Mouse (Mus musculus) kidney, embryonic 16.5 days (tissue): Measurements from ENCODE around the gene Nfyb. TPM values are rescaled to one million over a fixed set of nuclear protein-coding genes. Genes with fewer than 3 reads are reported as not detected.
A peak's percentile ranks its signal among the peaks of the same experiment; 100 is the strongest.

Experiments used
- ATAC-seq: fragments of 200-750 bp; cut with Nextera tagmentation; 2 replicates; pipeline ENCODE4 v1.8.0; 2017; ENCODE audit warnings: moderate TSS enrichment; ENCODE audit not compliant: low FRiP score, low TSS enrichment
- H3K27ac ChIP-seq: fragments of 300-500 bp; sonication (generic); 2 replicates; pipeline ENCODE4 v1.5.1; 2014; ENCODE audit warnings: low read length
- H3K27me3 ChIP-seq: fragments of 300-500 bp; sonication (generic); 2 replicates; pipeline ENCODE4 v1.6.1; 2014; ENCODE audit warnings: low read length, control low read depth, mixed read lengths; ENCODE audit not compliant: insufficient read depth
- H3K36me3 ChIP-seq: fragments of 300-500 bp; sonication (generic); 2 replicates; pipeline ENCODE4 v1.6.1; 2014; ENCODE audit warnings: low read length, control low read depth, mixed read lengths; ENCODE audit not compliant: insufficient read depth
- H3K4me1 ChIP-seq: fragments of 300-500 bp; sonication (generic); 2 replicates; pipeline ENCODE4 v1.6.1; 2014; ENCODE audit warnings: low read length, control low read depth, mixed read lengths; ENCODE audit not compliant: insufficient read depth
- H3K4me2 ChIP-seq: fragments of 300-500 bp; sonication (generic); replicated peaks from 2 replicates; pipeline ENCODE4 v1.6.1; 2014; ENCODE audit warnings: low read depth, low read length
- H3K4me3 ChIP-seq: fragments of 300-500 bp; sonication (generic); 2 replicates; pipeline ENCODE4 v1.5.1; 2014; ENCODE audit warnings: mild to moderate bottlenecking, low read length
- H3K9ac ChIP-seq: fragments of 300-500 bp; sonication (generic); replicated peaks from 2 replicates; pipeline ENCODE4 v1.6.1; 2014; ENCODE audit warnings: low read length
- H3K9me3 ChIP-seq: fragments of 300-500 bp; sonication (generic); 2 replicates; pipeline ENCODE4 v1.6.1; 2016; ENCODE audit warnings: low read length, control low read depth
- WGBS: fragments of 180-500 bp; shearing (Covaris S2); extraction: QIAGEN DNeasy Blood & Tissue Kit; methylation state at CpG from one replicate; pipeline ENCODE4 v1.1.7; 2014; 5-methylcytosine and 5-hydroxymethylcytosine counted together
- polyA plus RNA-seq: library from polyadenylated mRNA; unstranded; fragments of >200 nt; fragmentation: Nextera tagmentation; extraction: Ambion mirVana; gene quantifications from 2 replicates; pipeline ENCODE4 v1.2.1, GENCODE M21; 2015

Gene Nfyb
- polyA plus RNA-seq, 1 experiment from 2014 or later, result 48.3 TPM

DNA sequence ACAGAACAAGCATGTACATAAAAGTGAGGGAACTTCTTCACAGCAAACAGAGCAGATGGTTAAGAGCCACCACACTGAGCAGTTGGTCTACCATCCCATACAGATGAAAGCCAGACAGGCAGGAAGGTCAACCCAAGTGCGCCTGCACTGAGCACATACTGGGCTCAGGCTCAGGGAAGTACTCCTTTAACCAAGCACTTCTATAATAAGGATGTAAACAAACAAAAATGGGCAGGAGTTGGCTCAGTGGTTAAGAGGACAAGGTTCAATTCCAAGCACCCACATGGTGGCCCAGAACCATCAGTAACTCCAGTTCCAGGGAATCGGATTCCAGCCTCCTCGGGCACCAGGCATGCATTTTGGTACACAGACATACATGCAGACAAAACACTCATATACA lies 11.0 kb downstream of the Nfyb start:
- H3K36me3 ChIP-seq, result peaks cover 85% of the 10 kb centered on the region
- WGBS, result 90% methylated on average over 3 of the region's 3 CpGs

DNA sequence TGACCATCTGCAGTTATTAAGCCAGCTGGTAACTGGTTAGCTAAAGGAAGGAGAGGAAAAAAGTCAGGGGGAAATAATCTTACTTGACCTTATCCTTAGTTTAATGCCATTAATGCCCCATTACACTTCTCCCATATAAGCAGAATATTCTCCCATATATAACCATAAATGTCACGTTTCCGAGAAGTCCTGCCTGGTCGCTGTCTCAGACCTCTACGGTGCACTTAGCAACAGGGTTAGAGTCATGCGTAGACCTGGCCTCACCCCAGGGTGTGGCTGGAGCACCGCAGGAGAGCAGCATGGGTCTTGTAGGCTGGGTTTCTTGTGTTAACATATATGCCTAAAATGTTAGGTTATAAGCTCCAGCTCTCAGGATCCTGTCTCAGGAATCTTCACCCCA lies 13.2 kb downstream of the Nfyb start:
- no peak for ATAC-seq
- Histone ChIP-seq H3K36me3 (peaks cover 75% of the 10 kb centered on the region), H3K9me3 (no peaks in the 10 kb centered on the region), H3K4me2 (no peak overlapping the region), H3K4me1 (no peaks in the 10 kb centered on the region), H3K4me3 (no peak overlapping the region), H3K27me3 (no peaks in the 10 kb centered on the region), H3K27ac (no peak overlapping the region), H3K9ac (no peak overlapping the region)
- WGBS, result 90% methylated on average over 6 of the region's 6 CpGs

More for the DNA sequence above, 11.0 kb downstream of the Nfyb start:
- Histone ChIP-seq H3K4me1 (no peaks in the 10 kb centered on the region), H3K9me3 (no peaks in the 10 kb centered on the region), H3K4me2 (no peak overlapping the region), H3K9ac (no peak overlapping the region), H3K4me3 (no peak overlapping the region), H3K27ac (no peak overlapping the region), H3K27me3 (no peaks in the 10 kb centered on the region)
- ATAC-seq, result no peak

DNA sequence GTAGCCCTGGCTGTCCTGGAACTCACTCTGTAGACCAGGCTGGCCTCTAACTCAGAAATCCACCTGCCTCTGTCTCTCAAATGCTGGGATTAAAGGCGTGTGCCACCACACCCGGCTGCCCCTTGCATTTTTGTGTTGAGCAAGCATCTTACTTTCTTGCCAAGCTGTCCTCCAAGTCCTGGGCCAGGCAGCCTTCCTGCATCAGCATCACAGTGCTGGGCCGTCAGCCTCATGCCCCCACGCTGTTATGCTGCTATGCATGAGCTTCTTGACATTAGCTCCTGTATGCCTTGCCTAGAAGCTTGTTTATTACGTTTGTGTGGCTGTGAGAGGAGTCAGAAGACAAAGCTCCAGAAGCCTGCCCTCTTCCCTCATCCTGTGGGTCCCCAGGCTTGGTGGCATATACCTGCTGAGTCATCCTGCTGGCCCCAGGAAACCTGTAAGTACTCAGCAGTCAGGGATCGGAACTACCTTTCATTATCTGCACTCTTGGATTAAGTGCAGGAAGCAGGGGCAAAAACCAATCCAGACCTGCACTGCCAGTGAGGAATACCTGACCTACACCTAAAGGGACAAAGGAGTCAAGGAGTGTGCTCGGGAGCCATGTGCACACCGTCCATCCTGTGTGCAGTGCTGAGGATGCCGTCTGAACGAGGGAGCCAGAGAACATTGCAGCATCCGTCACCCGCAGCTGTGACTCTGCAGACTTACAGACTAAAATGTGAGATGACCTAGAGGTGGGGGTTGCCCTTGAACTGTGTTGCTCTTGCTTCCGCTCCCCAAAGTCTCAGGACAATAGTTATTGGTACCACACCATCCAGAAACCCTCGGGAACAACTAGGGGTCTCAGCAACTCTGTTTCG lies 16.7 kb downstream of the Nfyb start:
- H3K36me3 ChIP-seq, result peaks cover 46% of the 10 kb centered on the region
- no peak for ATAC-seq
- 91% methylated on average over 15 of the region's 15 CpGs for WGBS

DNA sequence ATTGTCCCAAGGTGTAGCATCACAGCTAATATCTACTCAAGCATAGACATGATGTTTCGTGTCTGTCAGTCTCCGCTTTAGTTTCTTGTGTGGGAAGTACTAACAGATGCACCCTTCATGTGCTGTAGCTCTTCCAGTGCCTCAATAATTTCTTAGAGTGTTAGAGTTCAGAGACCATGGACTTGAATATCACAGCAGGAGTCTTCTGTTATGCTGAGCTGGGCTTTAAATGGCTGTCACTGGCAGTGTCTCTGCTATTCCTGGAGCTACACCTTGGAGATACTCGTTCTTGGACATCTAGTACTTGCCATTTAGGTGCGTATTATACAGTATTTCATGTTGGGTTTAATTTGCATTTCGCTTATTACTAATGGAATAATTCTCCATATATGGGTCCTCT lies 18.6 kb downstream of the Nfyb start:
- H3K4me3 ChIP-seq, result no peak overlapping the region
- ATAC-seq, result no peak
- no peaks in the 10 kb centered on the region for H3K4me1 ChIP-seq
- no peaks in the 10 kb centered on the region for H3K27me3 ChIP-seq
- WGBS, result 92% methylated on average over 5 of the region's 5 CpGs
- no peaks in the 10 kb centered on the region for H3K9me3 ChIP-seq
- H3K4me2 ChIP-seq, result no peak overlapping the region
- H3K9ac ChIP-seq, result no peak overlapping the region
- no peak overlapping the region for H3K27ac ChIP-seq
- peaks cover 26% of the 10 kb centered on the region for H3K36me3 ChIP-seq

More for the DNA sequence above, 16.7 kb downstream of the Nfyb start:
- Histone ChIP-seq H3K9me3 (no peaks in the 10 kb centered on the region), H3K9ac (no peak overlapping the region), H3K27ac (no peak overlapping the region), H3K4me2 (no peak overlapping the region), H3K27me3 (no peaks in the 10 kb centered on the region), H3K4me3 (no peak overlapping the region), H3K4me1 (no peaks in the 10 kb centered on the region)

DNA sequence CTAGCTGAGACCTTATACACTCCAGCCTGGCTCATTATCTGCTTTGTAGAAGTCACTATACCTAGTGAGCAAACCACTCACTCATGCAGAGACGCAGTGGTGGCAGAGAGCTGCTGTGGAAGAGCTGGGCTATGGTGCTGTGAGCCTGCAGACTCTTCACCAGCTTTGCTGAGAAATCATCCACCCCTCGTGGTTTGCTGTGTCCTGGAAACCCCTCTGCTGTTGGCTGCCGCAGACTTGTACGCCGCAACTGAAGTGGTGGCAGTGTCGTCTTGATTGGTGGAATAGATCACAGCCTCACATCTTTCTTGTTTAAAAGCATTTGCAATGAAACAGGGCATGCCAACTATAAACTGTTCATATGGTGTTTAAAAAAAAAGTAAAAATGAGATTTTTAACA lies 19.6 kb downstream of the Nfyb start:
- Histone ChIP-seq H3K9ac (no peak overlapping the region), H3K27ac (no peak overlapping the region), H3K4me3 (no peak overlapping the region), H3K27me3 (no peaks in the 10 kb centered on the region), H3K4me2 (no peak overlapping the region), H3K4me1 (no peaks in the 10 kb centered on the region), H3K9me3 (no peaks in the 10 kb centered on the region), H3K36me3 (peaks cover 24% of the 10 kb centered on the region)
- ATAC-seq, result no peak
- 90% methylated on average over 6 of the region's 6 CpGs for WGBS

DNA sequence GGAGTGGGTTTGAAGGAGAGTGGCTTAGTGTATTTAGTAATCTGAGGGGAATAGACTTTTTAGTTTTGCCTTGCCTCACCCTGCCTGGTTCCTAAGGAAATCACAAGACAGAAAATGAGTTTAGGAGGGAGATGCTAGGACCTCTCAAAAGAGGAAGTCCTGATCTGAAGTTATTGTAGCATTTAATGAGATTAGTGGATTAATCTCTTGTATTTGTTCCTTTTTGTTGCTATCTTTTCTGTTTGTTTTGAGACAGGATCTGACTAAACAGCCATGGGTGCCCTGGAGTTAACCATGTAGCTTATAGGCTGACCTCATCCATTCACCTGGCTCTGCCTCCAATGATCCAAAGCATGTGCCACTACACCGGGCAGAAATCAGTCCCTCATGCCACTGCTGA lies 21.4 kb downstream of the Nfyb start:
- 86% methylated on average over 1 of the region's 1 CpGs for WGBS
- peaks cover 20% of the 10 kb centered on the region for H3K36me3 ChIP-seq
- H3K27me3 ChIP-seq, result no peaks in the 10 kb centered on the region
- no peak overlapping the region for H3K9ac ChIP-seq
- no peak for ATAC-seq
- H3K27ac ChIP-seq, result no peak overlapping the region
- no peaks in the 10 kb centered on the region for H3K4me1 ChIP-seq
- H3K4me3 ChIP-seq, result no peak overlapping the region
- H3K9me3 ChIP-seq, result no peaks in the 10 kb centered on the region
- H3K4me2 ChIP-seq, result no peak overlapping the region

DNA sequence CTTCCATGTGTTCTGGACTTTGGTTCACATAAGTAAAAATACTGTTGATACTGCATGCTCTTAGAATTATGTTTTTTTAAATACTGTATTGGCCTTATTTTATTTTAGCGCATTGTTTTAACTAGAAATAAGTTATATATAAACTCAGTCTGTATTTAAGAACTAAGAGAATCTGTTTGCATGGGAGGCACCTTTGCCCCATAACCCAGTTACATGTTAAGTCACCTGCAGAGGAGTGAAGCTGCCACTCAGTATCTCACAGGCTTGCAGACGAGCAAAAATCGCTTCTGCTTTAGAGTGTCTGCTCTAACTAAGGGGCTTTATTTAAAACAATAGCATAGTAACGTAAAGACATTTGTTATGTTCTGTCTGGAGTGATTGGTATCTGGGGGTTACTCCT lies 22.1 kb downstream of the Nfyb start:
- no peak overlapping the region for H3K4me2 ChIP-seq
- WGBS, result 92% methylated on average over 4 of the region's 4 CpGs
- H3K9me3 ChIP-seq, result no peaks in the 10 kb centered on the region
- no peak overlapping the region for H3K4me3 ChIP-seq
- H3K27me3 ChIP-seq, result no peaks in the 10 kb centered on the region
- no peak overlapping the region for H3K27ac ChIP-seq
- H3K9ac ChIP-seq, result no peak overlapping the region
- ATAC-seq, result no peak
- H3K4me1 ChIP-seq, result no peaks in the 10 kb centered on the region
- peaks cover 14% of the 10 kb centered on the region; the same call in 1 of the 2 replicates for H3K36me3 ChIP-seq

DNA sequence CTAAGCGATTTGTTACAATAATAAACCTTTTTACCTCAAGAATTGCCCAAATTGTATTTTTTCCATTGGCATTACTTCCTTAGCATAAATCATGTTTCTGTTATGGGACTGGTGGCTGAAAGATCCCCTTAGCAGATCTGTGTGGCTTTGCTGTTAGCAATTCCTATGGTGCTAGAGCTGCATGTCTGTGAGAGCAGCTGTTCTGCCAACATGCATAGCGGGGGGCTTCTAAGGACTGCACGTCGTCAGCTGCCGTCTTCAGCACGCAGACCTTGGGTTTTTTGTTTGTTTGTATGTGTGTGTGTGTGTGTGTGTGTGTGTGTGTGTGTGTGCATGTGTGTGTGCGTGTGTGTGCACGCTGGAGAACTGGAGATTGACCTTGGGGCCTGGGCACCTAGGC lies 22.6 kb downstream of the Nfyb start:
- H3K36me3 ChIP-seq, result peaks cover 14% of the 10 kb centered on the region; the same call in 1 of the 2 replicates
- H3K4me2 ChIP-seq, result no peak overlapping the region
- WGBS, result 90% methylated on average over 8 of the region's 8 CpGs
- H3K4me1 ChIP-seq, result no peaks in the 10 kb centered on the region
- H3K27ac ChIP-seq, result no peak overlapping the region
- H3K9ac ChIP-seq, result no peak overlapping the region
- H3K4me3 ChIP-seq, result no peak overlapping the region
- no peak for ATAC-seq
- H3K27me3 ChIP-seq, result no peaks in the 10 kb centered on the region
- no peaks in the 10 kb centered on the region for H3K9me3 ChIP-seq

DNA sequence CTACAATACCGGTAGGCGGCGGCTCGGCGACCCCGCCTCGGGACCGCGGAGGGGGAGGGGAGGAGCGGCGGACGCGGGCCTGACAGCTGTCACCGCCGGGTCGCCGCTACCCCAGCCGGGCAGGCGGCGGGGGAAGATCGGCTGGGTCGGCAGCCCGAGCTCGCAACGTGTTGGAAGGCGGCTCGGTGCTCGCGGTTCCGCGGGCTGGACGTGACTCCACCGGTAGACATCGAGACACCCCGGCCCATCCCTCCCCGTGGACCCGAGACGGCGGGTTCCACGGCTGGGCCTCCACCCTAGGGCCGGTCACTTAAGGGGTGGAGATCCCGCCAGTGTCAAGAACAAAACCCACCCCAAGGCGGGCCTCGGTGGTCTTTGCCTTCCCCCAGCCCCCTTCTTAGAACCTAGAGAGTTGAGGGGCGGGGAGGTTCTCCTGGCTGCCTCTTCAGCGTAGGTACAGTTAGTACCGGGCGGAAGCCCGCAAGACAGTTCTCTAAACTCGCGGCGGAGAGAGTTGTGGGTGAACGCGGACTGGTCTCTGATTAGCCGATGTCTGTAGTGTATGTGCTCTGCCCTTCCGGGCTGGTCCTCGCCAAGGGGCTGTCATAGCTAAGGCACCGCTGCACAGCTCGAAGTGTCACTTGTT lies 64.5 kb downstream of the Nfyb start:
- peak overlapping the region; percentile 81 for H3K9ac ChIP-seq
- H3K9me3 ChIP-seq, result no peaks in the 10 kb centered on the region
- WGBS, result under 1% methylated on average over 51 of the region's 59 CpGs
- peak overlapping the region; percentile 96 for H3K4me3 ChIP-seq
- H3K4me2 ChIP-seq, result peak overlapping the region; percentile 85
- peaks cover 27% of the 10 kb centered on the region for H3K4me1 ChIP-seq
- peak overlapping the region; percentile 34; the same call in 1 of the 2 replicates for H3K27ac ChIP-seq
- peak; percentile 62 for ATAC-seq
- no peaks in the 10 kb centered on the region for H3K27me3 ChIP-seq
- peaks cover 6% of the 10 kb centered on the region; the same call in 1 of the 2 replicates for H3K36me3 ChIP-seq
